Mouse (Mus musculus): ENCODE data around the gene Fbxo27.

GRCm38 (mm10) chr7:28719159-28719558 lies 26.5 kb downstream of the Fbxo27 start:
- no peak for TF ChIP-seq POLR2A (IDR thresholded peaks at IDR 0.05; ENCODE audit: low read depth, low read length)
- no peak for TF ChIP-seq CTCF (IDR thresholded peaks at IDR 0.05; ENCODE audit: borderline replicate concordance, insufficient read depth, low read length)
